Mouse (Mus musculus) frontal cortex, adult (tissue): Measurements from ENCODE around the gene Ear6.
"Not testable (repeated sequence)": the region's sequence is repeated elsewhere in the genome, so short reads cannot be mapped to it uniquely, and the experiment has no call there.

Experiments
- ATAC-seq: cut with Nextera tagmentation; 2 replicates; pipeline ENCODE4 v1.9.2; 2017; ENCODE audit warnings: mild to moderate bottlenecking, moderate library complexity, mixed read lengths; ENCODE audit not compliant: low TSS enrichment

Ear6 gene

GRCm38 (mm10) chr14:51853399-51853798, at the start of gene Ear6:
TSS of gene Ear6 (plus strand) at chr14:51853699.
- no peak for ATAC-seq

- ATAC-seq = no peak
Observed at GRCm38 (mm10) chr14:51826625-51827024, 26.9 kb upstream of the Ear6 start.

- ATAC-seq = peak; percentile 50; the same call in 1 of the 2 replicates
Observed at GRCm38 (mm10) chr14:51827842-51828241, 25.7 kb upstream of the Ear6 start.

- ATAC-seq = no peak
Observed at GRCm38 (mm10) chr14:51829188-51829587, 24.3 kb upstream of the Ear6 start.

- ATAC-seq = not testable (repeated sequence)
Observed at GRCm38 (mm10) chr14:51838480-51838879, 15.0 kb upstream of the Ear6 start.

GRCm38 (mm10) chr14:51842250-51842649, 11.2 kb upstream of the Ear6 start:
- no peak for ATAC-seq

GRCm38 (mm10) chr14:51842781-51843180, 10.7 kb upstream of the Ear6 start:
- no peak for ATAC-seq

- no peak for ATAC-seq
Observed at GRCm38 (mm10) chr14:51843882-51844281, 9.6 kb upstream of the Ear6 start.

GRCm38 (mm10) chr14:51846566-51846965, 6.9 kb upstream of the Ear6 start:
- ATAC-seq = no peak

GRCm38 (mm10) chr14:51851006-51851405, 2.5 kb upstream of the Ear6 start:
- ATAC-seq = not testable (repeated sequence)

GRCm38 (mm10) chr14:51855280-51855679, 1.8 kb downstream of the Ear6 start:
- not testable (repeated sequence) for ATAC-seq

- peak; percentile 93 for ATAC-seq
Observed at GRCm38 (mm10) chr14:51863603-51864002, 10.1 kb downstream of the Ear6 start.

GRCm38 (mm10) chr14:51870756-51871155, 17.3 kb downstream of the Ear6 start:
- no peak for ATAC-seq

- ATAC-seq = no peak
Observed at GRCm38 (mm10) chr14:51871741-51872140, 18.2 kb downstream of the Ear6 start.

- no peak for ATAC-seq
Observed at GRCm38 (mm10) chr14:51877517-51877916, 24.0 kb downstream of the Ear6 start.

GRCm38 (mm10) chr14:51883527-51884030, 30.1 kb downstream of the Ear6 start:
- ATAC-seq = peak; percentile 51

GRCm38 (mm10) chr14:51884031-51884544, 30.6 kb downstream of the Ear6 start:
- ATAC-seq = no peak

- peak; percentile 99 for ATAC-seq
Observed at GRCm38 (mm10) chr14:51884598-51885331, 31.3 kb downstream of the Ear6 start, which contains the start of gene Mettl17. TSS of gene Mettl17 (plus strand) at chr14:51884842.

- no peak for ATAC-seq
Observed at GRCm38 (mm10) chr14:51886051-51886450, 32.6 kb downstream of the Ear6 start.

GRCm38 (mm10) chr14:51889833-51890232, 36.3 kb downstream of the Ear6 start:
- ATAC-seq = no peak

GRCm38 (mm10) chr14:51892191-51892939, 38.9 kb downstream of the Ear6 start, which contains the start of gene Slc39a2:
TSS of gene Slc39a2 (plus strand) at chr14:51892889.
- no peak for ATAC-seq

GRCm38 (mm10) chr14:51893094-51893794, 39.7 kb downstream of the Ear6 start:
- no peak for ATAC-seq
